Mouse (Mus musculus) forebrain, embryonic 14.5 days (tissue): ENCODE results near the gene Car15. TPM values are rescaled to one million over a fixed set of nuclear protein-coding genes. Genes with fewer than 3 reads are reported as not detected.

Experiments used
- ATAC-seq: fragments of 200-750 bp; cut with Nextera tagmentation; 2 replicates; pipeline ENCODE4 v1.8.0; 2017; ENCODE audit warnings: mild to moderate bottlenecking, moderate library complexity
- DNase-seq: peaks from one replicate; pipeline ENCODE4 v3.0.0-alpha.2; 2015; ENCODE audit warnings: low spot score
- H3K27ac ChIP-seq: fragments of 300-500 bp; sonication (generic); 2 replicates; pipeline ENCODE4 v1.5.1; 2014; ENCODE audit warnings: low read depth, mild to moderate bottlenecking, control low read depth, low read length, moderate library complexity
- H3K27me3 ChIP-seq: fragments of 300-500 bp; sonication (generic); replicated peaks from 2 replicates; pipeline ENCODE4 v1.6.1; 2014; ENCODE audit warnings: low read length, control low read depth, mixed read lengths; ENCODE audit not compliant: control insufficient read depth, insufficient read depth
- H3K36me3 ChIP-seq: fragments of 300-500 bp; sonication (generic); 2 replicates; pipeline ENCODE4 v1.6.1; 2014; ENCODE audit warnings: low read length, control low read depth; ENCODE audit not compliant: control insufficient read depth, insufficient read depth
- H3K4me1 ChIP-seq: fragments of 300-500 bp; sonication (generic); 2 replicates; pipeline ENCODE4 v1.6.1; 2014; ENCODE audit warnings: antibody characterized with exemption, low read length, control low read depth; ENCODE audit not compliant: control insufficient read depth, insufficient read depth
- H3K4me2 ChIP-seq: fragments of 300-500 bp; sonication (generic); 2 replicates; pipeline ENCODE4 v1.6.1; 2014; ENCODE audit warnings: mild to moderate bottlenecking, control low read depth, low read length
- H3K4me3 ChIP-seq: fragments of 300-500 bp; sonication (generic); 2 replicates; pipeline ENCODE4 v1.5.1; 2014; ENCODE audit warnings: low read depth, low read length, control low read depth
- H3K9ac ChIP-seq: fragments of 300-500 bp; sonication (generic); 2 replicates; pipeline ENCODE4 v1.6.1; 2014; ENCODE audit warnings: mild to moderate bottlenecking, low read length, control low read depth, moderate library complexity
- H3K9me3 ChIP-seq: fragments of 300-500 bp; sonication (generic); replicated peaks from 2 replicates; pipeline ENCODE4 v1.6.1; 2016; ENCODE audit warnings: low read length, control low read depth, mixed read lengths; ENCODE audit not compliant: control insufficient read depth
- WGBS: fragments of 180-500 bp; shearing (Covaris S2); extraction: QIAGEN DNeasy Blood & Tissue Kit; methylation state at CpG from one replicate; pipeline ENCODE4 v1.1.7; 2014; 5-methylcytosine and 5-hydroxymethylcytosine counted together
- polyA plus RNA-seq: library from polyadenylated mRNA; unstranded; fragments of >200 nt; fragmentation: Nextera tagmentation; extraction: Ambion mirVana; gene quantifications from 2 replicates; pipeline ENCODE4 v1.2.1, GENCODE M21; 2014

The Car15 gene
- polyA plus RNA-seq, 1 experiment from 2014 or later = 5.0 TPM

GRCm38 (mm10) chr16:17812120-17812519, 26.0 kb downstream of the Car15 start:
- no peak overlapping the region for H3K9ac ChIP-seq
- DNase-seq (peak; percentile 80), ATAC-seq (no peak)
- no peaks in the 10 kb centered on the region for H3K36me3 ChIP-seq
- 8% methylated on average over 5 of the region's 5 CpGs for WGBS
- no peak overlapping the region for H3K27ac ChIP-seq
- H3K4me3 ChIP-seq = no peak overlapping the region
- H3K27me3 ChIP-seq = peaks cover 8% of the 10 kb centered on the region; the same call in 1 of the 2 replicates
- H3K4me1 ChIP-seq = peaks cover 12% of the 10 kb centered on the region; the same call in 1 of the 2 replicates
- no peaks in the 10 kb centered on the region for H3K9me3 ChIP-seq
- H3K4me2 ChIP-seq = no peak overlapping the region

GRCm38 (mm10) chr16:17809711-17810110, 28.5 kb downstream of the Car15 start:
- Histone ChIP-seq H3K4me2 (no peak overlapping the region), H3K9ac (0 out of 2 replicates have a peak overlapping the region, but pooled peaks have one; percentile 25), H3K27ac (peak overlapping the region; percentile 46; the same call in 1 of the 2 replicates), H3K27me3 (peaks cover 27% of the 10 kb centered on the region), H3K4me1 (peaks cover 14% of the 10 kb centered on the region; the same call in 1 of the 2 replicates), H3K4me3 (no peak overlapping the region), H3K9me3 (no peaks in the 10 kb centered on the region), H3K36me3 (no peaks in the 10 kb centered on the region)
- 23% methylated on average over 7 of the region's 7 CpGs for WGBS
- DNase-seq = peak; percentile 57
- no peak for ATAC-seq

GRCm38 (mm10) chr16:17809125-17809524, 29.0 kb downstream of the Car15 start:
- ATAC-seq (no peak), DNase-seq (no peak)
- Histone ChIP-seq H3K4me3 (no peak overlapping the region), H3K27ac (no peak overlapping the region), H3K4me2 (no peak overlapping the region), H3K9me3 (no peaks in the 10 kb centered on the region), H3K27me3 (peaks cover 33% of the 10 kb centered on the region), H3K36me3 (no peaks in the 10 kb centered on the region), H3K4me1 (peaks cover 20% of the 10 kb centered on the region), H3K9ac (no peak overlapping the region)
- 90% methylated on average over 4 of the region's 4 CpGs for WGBS

- peak; percentile 94 for ATAC-seq
- 2% methylated on average over 59 of the region's 73 CpGs for WGBS
These were observed 30.8 kb downstream of the Car15 start for GRCm38 (mm10) chr16:17807192-17808009.

GRCm38 (mm10) chr16:17806581-17807191, 31.5 kb downstream of the Car15 start:
- H3K4me1 ChIP-seq = peaks cover 33% of the 10 kb centered on the region
- ATAC-seq (peak; percentile 52), DNase-seq (no peak)
- peak overlapping the region; percentile 83 for H3K27ac ChIP-seq
- H3K9ac ChIP-seq = peak overlapping the region; percentile 82
- peak overlapping the region; percentile 98 for H3K4me2 ChIP-seq
- no peaks in the 10 kb centered on the region for H3K36me3 ChIP-seq
- no peaks in the 10 kb centered on the region for H3K9me3 ChIP-seq
- WGBS = under 1% methylated on average over 39 of the region's 50 CpGs
- H3K27me3 ChIP-seq = peaks cover 49% of the 10 kb centered on the region
- peak overlapping the region; percentile 59 for H3K4me3 ChIP-seq

More at GRCm38 (mm10) chr16:17807192-17808009, 30.8 kb downstream of the Car15 start:
- Histone ChIP-seq H3K27me3 (peaks cover 42% of the 10 kb centered on the region), H3K4me2 (peak overlapping the region; percentile 98), H3K4me1 (peaks cover 32% of the 10 kb centered on the region), H3K36me3 (no peaks in the 10 kb centered on the region), H3K9me3 (no peaks in the 10 kb centered on the region), H3K27ac (peak overlapping the region; percentile 83), H3K9ac (peak overlapping the region; percentile 82), H3K4me3 (peak overlapping the region; percentile 59)
- DNase-seq = peak; percentile 96

- peak overlapping the region; percentile 37; the same call in 1 of the 2 replicates for H3K9ac ChIP-seq
- no peaks in the 10 kb centered on the region for H3K36me3 ChIP-seq
- DNase-seq = no peak
- ATAC-seq = no peak
- peak overlapping the region; percentile 30 for H3K4me3 ChIP-seq
- peaks cover 65% of the 10 kb centered on the region for H3K27me3 ChIP-seq
- no peak overlapping the region for H3K27ac ChIP-seq
- 6% methylated on average over 7 of the region's 7 CpGs for WGBS
- no peaks in the 10 kb centered on the region for H3K9me3 ChIP-seq
- H3K4me2 ChIP-seq = peak overlapping the region; percentile 57
- H3K4me1 ChIP-seq = peaks cover 31% of the 10 kb centered on the region
These were observed 33.2 kb downstream of the Car15 start for GRCm38 (mm10) chr16:17804982-17805381.

- ATAC-seq (no peak), DNase-seq (no peak)
- Histone ChIP-seq H3K9ac (peak overlapping the region; percentile 37), H3K9me3 (no peaks in the 10 kb centered on the region), H3K4me3 (peak overlapping the region; percentile 30), H3K36me3 (no peaks in the 10 kb centered on the region), H3K4me2 (peak overlapping the region; percentile 57), H3K27me3 (peaks cover 70% of the 10 kb centered on the region), H3K4me1 (peaks cover 28% of the 10 kb centered on the region), H3K27ac (no peak overlapping the region)
- under 1% methylated on average over 33 of the region's 33 CpGs for WGBS
These were observed 33.7 kb downstream of the Car15 start for GRCm38 (mm10) chr16:17804449-17804912.

GRCm38 (mm10) chr16:17803675-17804448, 34.3 kb downstream of the Car15 start:
- DNase-seq = no peak
- no peak overlapping the region for H3K27ac ChIP-seq
- H3K27me3 ChIP-seq = peaks cover 76% of the 10 kb centered on the region
- peaks cover 28% of the 10 kb centered on the region for H3K4me1 ChIP-seq
- H3K4me3 ChIP-seq = peak overlapping the region; percentile 30
- H3K9ac ChIP-seq = peak overlapping the region; percentile 37
- no peaks in the 10 kb centered on the region for H3K36me3 ChIP-seq
- H3K9me3 ChIP-seq = no peaks in the 10 kb centered on the region
- no peak for ATAC-seq
- 4% methylated on average over 33 of the region's 33 CpGs for WGBS
- peak overlapping the region; percentile 57 for H3K4me2 ChIP-seq
